Mouse (Mus musculus) kidney, adult 2 months (tissue): ENCODE data around the gene Insl6.

ENCODE experiments used
- CTCF ChIP-seq: fragments of 200-500 bp; conservative IDR thresholded peaks from 2 replicates; pipeline ENCODE4 v1.5.1; 2011; ENCODE audit warnings: low read depth, mild to moderate bottlenecking, control low read depth, low read length, moderate library complexity, mixed read lengths; ENCODE audit not compliant: insufficient read depth, insufficient read length
- POLR2A ChIP-seq: fragments of 200-500 bp; IDR thresholded peaks from one replicate; pipeline ENCODE4 v1.6.1; 2011; ENCODE audit warnings: low read depth, low read length, control low read depth

- no peak for TF ChIP-seq CTCF
- TF ChIP-seq POLR2A = no peak
Observed at GRCm38 (mm10) chr19:29296166-29296565, 29.0 kb downstream of the Insl6 start.
